Mouse (Mus musculus) right cerebral cortex, postnatal 36 days (tissue): ENCODE results near the gene Zfand3.

ENCODE experiments used
- DNase-seq, 2 experiments: peaks; one replicate each; pipeline ENCODE4 v3.0.0; 2022; ENCODE audit warnings: low spot score in 2 of 2, mixed read lengths in 1 of 2

Gene Zfand3

DNA sequence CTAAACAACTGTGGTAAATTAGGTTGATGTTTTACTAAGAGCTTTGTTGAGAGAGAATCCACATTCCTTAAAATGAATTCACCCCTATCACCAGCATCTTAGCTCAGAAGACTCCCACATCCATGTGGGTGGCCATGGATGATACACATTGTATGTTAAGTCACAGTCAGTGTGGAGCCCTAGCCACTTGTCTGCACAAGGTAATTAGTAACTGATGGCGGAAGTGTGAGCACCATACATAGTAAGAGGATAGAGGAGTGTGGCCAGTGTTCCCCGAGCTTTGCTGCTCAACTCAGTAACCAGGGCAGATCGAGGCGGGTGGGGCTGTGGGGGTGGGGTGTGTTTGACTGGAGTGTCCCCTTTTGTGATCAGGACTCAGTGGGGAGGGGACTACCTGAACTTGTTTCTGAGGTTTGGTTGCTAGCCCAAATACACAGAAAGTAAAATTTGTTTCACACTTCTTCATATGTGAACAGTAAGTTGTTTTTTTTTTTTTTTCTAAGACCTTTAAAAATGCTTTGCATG lies 99.2 kb downstream of the Zfand3 start:
- no peak for DNase-seq

DNA sequence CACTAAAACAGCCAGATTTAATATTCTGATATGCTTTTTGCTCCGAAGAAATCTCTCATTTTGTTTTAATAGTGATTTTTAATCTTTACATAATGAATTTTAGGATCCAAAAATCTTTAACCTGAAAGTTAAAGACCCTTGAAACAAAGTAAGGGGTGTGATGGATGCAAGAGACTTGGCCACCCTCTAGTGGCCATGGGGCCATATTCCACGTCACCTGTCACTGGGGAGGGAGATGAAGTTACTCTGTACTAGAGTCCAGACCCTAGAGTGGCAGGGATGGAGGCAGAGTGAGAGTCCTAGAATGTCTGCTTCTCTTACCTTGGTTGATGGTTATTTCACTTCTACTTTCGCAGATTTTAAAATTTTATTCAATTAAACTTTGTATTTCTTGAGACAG lies 100.8 kb downstream of the Zfand3 start:
- no peak for DNase-seq

DNA sequence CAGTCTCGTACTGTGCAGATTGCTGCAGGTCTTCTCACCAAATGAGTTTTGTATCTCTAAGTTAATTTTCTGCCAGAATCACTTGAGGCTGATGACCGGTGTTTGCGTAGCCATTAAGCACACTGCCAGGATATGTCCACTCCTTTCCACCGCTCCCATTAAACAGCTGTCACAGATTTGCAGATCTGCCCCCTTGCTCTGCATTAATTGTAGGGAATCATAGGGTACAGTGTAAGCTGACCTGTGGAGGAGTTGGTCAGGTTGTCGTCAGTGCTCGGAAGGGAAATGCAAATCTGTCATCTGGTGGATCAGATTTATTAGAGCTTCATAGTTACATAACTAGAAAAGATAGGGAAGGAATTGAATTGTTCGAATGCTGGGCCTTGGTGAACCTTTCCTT lies 106.1 kb downstream of the Zfand3 start:
- DNase-seq, result no peak

DNA sequence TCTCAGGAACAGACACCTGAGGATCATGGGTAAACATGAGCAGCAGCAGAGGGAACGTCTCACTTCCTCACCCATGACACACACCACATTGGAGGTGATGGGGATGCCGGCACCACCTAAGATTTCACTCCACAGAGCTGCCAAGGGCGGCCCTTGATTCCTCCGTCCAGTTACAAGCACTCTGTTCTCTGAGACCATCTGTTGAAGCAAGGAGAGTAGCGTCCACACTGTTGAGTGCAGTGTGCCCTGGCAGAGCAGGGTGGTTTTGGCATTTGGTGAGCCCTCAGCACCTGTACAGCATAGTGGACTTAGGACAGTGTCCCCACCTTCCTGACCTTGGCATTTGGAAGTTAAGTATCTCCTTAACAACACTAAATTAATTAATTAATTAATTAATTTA lies 107.0 kb downstream of the Zfand3 start:
- DNase-seq, result no peak

DNA sequence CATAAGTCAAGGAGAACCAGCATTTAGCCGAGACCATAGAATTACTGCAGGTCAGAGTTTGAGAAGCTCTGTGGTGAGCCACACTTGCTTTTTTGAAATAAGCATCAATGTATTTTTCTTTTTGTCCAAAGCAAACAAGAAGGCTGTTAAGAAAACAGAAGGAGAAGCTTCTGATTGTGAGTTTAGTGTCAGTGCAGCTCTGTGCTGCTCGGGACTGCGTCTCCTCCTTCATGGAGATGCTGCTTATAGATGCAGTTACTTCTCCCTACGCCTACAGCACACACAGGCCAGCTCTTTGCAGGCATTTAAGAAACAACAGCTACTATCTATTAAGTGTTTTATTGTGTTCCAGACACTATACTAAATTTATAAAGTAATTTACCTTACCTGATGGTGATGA lies 107.5 kb downstream of the Zfand3 start:
- no peak for DNase-seq

DNA sequence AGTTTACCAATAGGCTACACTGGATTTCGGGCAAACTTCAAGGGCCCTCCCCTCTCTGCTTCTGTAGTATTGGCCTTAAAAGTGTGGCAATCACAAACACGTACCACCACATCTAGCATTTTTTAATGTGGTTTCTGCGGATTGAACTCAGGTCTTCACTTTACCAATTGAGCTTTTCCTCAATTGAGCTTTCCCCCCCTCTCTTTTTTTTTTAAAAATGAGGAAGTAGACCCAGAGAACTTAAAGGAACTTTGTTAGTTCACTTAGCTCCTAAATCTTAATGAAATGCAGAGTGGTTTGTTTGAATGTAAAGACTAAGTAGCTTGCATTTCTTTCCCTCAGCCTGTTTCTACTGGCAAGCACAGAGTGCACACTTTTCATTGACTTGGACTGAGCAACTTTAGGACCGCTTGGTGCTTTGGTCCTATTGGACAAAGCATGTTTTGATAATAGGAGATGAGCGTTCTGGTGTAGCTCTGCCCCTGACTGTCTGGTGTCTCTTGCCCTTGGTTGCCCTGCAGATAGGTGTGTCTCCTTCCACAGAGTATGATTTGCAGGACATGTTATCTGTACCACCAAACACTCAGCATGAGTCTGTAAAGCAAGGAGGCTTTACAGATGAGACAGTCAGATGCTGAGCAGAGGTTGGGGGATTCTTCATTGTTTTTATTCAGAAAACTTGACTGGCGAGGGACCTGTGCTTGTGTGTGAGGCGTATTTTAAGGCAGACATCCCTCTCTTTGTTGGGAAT lies 108.2 kb downstream of the Zfand3 start:
- no peak for DNase-seq

DNA sequence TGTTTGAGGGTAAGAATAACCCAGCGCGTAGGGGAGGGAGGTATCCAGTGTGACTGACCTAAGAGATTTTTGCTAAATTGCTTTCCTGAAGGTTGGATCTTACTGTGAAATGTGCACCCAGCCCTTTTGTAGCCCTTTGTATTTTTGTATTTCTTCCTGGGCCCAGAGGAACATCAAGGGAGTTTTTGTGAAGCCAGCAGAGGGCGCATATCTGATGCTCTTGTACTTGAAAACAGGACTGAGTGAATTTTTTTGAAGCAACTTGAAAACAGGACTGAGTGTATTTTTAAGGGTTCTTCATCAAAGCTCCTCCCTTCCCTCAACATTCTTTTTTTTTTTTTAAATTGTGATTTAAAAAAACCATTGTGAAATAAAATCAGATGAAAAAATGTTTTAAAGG lies 110.2 kb downstream of the Zfand3 start:
- no peak for DNase-seq

DNA sequence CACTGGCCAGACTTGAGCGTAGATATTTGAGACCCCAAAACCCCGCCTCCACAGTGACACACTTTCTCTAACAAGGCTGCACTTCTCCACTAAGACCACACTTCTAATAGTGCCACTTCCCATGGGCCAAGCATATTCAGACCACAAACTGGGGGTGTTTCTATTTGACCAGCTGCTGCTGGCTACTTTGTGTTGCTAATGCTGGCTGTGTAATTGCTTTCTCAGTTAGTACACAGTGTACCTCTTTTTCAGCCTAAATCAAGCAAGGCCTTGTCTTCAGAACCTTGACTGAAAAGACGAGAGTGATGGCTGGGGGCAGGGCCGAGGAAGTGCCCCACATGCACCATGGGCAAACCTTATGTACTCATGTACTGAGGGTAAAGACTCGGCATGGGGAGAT lies 111.7 kb downstream of the Zfand3 start:
- peak in 1 of 2 experiments; percentile 43 for DNase-seq

DNA sequence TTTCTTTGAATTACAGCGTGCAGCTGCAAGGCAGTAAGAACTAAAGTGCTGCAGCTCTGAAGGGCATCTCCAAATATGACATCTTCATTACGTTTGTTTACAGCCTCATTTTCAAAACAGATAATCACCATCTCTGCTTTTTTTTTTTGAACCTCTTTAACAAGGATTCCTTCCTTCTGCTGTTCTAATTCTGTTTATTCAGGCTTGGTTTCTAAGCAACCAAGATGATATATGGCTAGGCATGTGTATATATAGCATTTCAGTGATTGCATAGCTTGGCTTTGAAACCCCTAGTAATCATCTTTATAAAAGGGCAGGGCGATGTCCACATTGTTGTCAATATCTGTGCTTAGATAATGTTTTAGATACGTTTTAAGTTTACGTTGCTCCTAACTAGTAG lies 113.5 kb downstream of the Zfand3 start:
- no peak for DNase-seq

DNA sequence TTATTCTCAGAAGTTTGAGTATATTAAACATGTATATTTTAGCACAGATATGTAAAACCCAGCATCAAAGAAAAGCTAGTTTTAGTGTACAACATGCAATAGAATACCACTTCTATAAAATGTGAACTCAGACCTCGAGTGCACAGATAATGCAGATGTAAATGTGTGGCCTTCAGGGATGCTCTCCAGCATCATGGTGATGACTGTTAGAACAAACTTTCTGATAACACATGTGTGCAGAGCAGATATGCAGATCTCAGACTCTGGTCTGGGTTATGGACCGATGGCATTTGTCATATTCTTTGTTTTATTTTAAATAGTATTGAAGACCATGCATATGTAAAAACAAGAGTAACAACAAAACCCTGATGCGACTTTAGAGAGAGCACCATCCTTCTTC lies 117.7 kb downstream of the Zfand3 start:
- DNase-seq, result no peak

DNA sequence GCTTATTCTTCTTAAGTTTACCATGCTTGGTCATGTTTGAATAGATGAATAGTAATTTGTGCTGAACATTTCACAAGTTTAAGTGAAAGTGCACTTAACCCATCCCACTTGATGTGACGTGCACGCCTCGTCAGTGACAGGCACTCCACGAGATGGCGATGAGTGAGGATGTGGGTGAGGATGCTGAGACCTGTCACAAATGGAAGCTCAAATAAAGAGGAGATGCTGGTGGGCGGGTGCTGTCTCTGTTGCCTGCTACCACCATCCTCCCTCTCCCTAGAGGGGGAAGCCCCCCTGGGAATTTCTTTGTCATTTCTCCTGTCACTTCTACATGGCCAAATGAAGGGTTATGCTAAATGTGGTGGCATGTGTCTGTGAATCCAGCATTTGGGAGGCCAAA lies 123.9 kb downstream of the Zfand3 start:
- no peak for DNase-seq

DNA sequence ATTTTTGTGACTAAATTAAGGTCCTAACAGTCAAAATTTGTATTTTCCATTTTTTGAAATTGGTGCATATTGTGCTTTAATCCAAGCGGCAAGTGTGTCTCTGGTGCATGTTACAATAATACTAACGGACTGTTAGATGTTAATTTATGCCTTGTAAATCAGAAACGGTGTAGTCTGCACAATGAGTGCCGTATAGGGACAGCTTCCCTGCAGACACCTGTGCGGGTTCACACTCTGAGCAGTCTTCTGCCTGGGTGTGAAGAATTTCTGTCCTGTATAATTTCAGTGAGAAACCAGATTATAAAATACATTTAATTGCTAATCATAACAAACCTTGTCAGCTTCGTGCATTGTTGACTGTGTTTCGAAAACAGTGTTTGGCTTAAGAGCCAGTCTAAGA lies 124.7 kb downstream of the Zfand3 start:
- no peak for DNase-seq

DNA sequence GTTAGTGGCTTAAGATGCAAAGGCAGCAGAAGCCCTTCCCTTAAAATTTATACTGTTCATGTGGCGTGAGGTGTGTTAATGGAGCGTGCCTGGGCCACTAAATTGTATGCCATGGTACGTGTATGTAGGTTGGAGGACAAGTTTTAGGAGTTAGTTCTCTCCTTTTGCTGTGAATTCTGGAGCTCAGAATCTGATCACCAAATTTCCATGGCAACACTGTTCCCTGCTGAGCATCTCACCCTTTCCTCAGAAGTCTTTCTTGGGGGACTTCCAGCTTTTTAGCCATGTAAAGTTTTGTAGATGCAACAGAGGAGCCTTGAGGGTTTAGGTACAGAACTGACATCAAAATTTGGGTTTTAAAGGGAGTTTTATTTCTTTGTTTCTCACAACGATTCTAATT lies 125.8 kb downstream of the Zfand3 start:
- DNase-seq, result no peak

DNA sequence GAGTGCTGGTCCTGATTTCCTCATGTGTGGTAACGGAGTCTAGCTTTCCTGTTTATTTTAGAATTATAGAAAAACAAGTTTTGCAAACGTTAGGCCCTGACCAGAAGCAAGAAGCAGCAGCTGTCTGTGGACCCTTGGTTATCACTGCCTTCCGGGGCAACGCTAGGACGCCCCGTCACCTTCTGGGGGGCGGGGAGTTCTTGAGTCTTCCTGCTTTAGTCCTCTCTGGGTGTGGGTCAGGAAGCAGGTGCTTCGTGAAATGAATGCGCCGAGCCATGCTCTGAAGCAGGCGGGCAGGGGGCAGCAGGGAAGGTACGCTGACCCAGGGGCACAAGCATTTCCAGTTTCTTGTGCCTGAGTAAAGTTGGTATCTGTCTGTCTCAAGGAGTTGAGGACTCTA lies 129.1 kb downstream of the Zfand3 start:
- DNase-seq, result no peak

DNA sequence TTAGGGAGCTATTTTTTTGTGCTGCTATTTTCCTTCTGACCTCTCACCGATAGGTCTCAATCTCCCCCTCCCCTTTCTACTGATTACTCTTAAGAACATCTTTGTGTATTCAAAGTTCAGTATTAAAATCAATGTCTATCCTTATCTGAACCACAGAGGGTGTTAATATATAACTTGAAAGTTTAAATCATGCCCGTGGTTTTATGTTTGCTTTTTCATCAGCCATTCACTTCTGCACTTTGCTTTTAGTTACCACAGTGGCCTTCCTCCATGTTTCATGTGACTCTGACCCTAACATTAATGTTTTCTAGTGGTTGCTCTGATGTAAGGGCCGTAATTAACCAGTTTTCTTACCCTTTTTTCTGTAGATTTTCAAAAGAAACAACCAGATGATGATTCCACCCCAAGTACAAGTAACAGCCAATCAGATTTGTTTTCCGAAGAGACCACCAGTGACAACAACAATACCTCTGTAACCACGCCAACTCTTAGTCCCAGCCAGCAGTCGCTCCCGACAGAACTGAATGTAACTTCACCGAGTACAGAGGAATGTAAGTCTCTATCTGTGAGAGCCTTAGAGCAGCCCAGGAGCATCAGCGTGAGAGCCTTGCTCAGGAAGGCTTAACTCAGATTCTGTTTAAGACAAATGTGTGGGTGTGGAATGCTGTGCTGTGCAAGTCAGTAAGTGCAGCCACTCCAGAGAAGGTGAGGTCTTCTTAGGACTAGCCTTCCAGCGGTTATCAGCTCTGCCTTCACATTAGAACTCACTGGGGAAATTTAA lies 130.6 kb downstream of the Zfand3 start:
- peak in 1 of 2 experiments; percentile 40 for DNase-seq

DNA sequence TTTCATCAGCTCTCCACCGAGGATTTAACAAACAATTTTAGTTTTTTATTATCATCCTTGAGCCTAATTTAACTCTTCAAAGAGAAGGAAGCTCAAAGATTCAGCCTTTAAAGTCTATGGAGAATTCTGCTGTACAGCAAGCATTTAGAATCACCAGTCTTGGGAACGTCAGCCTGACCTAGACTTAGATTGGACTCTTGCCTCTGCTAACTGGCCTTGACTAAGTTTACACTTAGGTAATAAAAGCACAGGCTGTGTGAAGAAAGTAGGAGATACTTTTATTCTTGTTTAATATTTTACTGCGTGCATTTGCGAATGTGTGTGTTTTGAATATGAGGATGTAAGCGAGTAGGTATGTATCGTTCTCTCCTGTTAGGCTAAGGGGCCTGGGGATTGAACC lies 131.4 kb downstream of the Zfand3 start:
- DNase-seq, result no peak

DNA sequence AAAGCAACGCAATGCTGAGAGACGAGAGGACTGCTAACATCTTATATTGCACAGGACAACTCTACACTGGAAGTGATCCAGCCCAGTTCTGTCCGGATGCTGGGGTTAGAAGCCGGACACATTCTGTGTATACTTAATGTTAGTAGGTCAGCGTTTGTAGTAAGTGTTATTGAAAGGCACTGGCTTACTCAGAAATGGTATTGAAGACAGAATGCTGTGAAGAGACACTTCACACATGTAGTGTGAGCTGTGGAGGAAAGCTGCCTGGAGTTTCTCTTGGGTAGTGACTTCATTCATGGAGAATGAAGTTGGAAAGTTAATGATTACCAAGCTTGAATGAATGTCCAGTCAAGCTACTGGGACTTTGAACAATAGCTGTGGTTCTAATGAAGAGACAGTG lies 132.2 kb downstream of the Zfand3 start:
- DNase-seq, result no peak

DNA sequence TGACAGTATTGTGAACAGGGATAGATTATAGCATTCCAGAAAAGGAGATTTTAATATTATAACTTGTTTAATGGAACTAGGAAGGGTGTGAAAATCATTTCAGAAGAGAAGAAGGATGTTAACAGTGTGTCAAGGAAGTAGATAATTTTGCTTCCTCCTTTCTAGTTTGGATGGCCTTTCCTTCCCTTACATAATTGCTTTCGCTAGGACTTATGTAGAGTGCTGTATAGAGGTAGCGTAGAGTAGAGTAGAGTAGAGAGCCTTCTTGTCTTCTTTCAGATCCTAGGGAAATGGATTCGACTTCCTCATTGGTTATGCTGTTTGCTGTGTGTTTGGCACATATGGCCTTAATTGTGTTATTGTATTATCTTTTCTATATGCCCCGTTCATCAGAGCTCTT lies 132.6 kb downstream of the Zfand3 start:
- DNase-seq, result no peak

DNA sequence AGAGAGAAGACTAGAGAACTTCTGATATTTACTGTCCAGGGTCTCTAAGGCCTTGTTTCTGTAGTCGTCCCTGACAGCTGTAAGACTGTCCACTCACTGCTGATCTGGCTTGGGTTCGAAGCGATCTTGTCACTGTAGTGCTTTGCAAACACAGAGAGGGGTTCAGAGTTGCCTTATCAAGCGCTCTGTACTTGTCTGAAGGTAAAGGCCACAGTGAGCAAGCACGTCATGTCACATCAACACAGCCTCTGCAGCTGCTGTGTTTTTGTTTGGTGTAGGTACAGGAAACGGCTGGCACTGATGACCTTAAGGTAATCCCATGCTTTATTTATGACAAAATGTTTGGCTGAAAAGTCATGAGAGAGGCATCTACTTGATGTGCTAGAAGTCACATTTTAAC lies 139.6 kb downstream of the Zfand3 start:
- no peak for DNase-seq

DNA sequence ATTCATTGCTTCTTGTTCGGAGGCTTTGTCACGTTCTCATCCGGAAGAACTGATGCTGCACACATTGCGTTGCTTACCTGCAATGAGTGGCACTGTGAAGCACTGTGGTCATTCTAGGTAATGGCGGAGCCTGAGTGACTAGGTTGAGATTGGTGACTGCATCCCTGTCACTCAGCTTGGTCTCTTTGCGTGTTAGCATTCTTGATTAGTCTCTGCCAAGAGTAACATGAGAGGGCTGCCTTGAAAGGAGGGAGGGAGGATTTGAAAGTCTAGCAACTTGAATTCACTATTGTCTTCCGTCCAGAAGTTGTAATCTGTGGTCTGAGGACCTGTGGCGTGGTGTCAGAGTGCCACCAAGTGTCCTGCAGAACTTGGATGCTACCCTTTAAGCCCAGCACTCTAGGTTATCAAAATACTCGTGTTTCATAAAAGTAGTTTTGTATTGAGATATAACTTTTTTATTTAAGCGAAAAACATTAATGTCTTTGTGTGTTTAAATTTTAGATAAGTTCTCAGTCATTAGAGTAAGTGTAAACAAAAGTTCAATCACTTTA lies 141.1 kb downstream of the Zfand3 start:
- no peak for DNase-seq

DNA sequence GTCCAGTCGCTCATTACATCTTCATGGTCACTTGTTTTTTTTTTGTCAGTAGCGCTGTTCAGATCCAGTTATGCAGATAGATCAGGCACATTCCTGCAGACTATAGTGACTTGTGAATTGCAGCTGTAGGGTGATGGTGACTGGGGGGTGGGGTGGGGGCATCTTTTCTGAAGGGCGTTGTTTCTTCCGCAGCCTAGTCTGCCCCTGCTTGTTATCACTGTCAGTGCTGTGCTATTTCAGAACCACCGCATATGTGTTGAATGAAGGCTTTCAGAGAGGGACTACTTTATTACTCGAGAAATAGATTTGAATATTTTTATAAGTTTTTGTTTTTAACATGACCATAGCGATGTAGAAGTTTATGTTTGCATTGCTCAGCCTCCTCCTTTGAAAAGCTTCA lies 142.0 kb downstream of the Zfand3 start:
- no peak for DNase-seq

DNA sequence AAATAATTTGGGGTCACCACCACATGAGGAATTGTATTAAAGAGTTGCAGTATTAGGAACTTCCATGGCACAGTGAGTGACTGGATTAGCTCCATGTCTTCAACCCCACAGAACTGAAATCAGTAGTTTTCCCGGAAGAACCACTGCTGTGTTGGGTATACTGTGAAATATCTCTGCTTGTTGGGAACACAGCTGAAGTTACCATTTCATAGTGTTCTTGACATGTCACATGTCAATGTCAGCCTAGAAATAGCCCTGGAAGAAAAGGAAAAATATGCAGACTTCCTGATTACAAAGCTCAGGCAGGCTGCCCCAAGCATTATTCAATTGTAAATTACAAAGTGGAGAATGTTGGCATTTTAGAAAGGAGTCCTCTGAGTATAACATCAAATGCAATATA lies 143.4 kb downstream of the Zfand3 start:
- DNase-seq, result no peak

DNA sequence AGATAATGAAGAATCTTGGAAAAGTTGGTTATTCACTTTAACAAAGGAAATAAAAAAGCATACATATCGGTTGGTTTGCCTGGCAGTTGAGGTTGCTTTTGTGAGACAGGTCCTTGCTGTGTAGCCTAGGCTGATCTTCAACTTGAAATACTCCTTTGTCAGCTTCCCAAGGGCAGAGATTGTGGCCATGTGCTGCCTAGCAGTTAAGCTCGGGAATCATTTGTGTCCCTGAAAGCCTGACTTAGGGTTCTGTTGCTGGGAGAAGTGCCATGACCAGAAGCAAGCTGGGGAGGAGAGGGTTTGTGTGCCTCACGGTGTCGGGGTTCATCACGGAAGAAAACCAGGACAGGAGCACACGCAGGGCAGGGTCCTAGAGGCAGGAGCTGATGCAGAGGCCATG lies 143.8 kb downstream of the Zfand3 start:
- no peak for DNase-seq
